Mouse (Mus musculus): Measurements from ENCODE around the gene Myo1b.

DNA sequence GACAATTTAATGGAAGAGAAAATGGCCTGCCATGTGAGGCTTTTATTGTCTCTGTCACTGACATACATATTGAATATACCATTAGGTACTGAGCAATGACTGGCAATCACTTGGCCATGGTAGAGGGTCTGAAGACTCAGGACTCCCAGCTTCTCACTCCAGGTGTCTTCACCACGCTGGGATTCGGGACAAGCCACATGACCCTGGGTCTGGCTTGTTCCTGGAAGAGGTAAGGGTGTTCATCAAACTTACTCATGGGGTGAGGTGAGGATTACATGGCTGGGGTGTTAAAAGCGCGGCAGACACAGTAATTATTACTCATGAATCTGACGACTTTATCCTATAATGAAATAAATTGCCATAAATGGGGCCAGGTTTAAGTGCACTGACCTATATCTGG, 405 bp upstream of the Myo1b start:
- no peak for TF ChIP-seq CTCF (conservative IDR thresholded peaks at IDR 0.05; ENCODE audit: low read length)
- TF ChIP-seq NANOG (IDR thresholded peaks at IDR 0.05; ENCODE audit: borderline replicate concordance, low read length): no peak

Data from E14TG2a.4 (cell line).